Mouse (Mus musculus) activated CD4-positive, CD25-positive, alpha-beta regulatory T cell, adult 9 weeks (primary cell): ENCODE measurements around the gene Pip4k2b. TPM values are rescaled to one million over a fixed set of nuclear protein-coding genes. Genes with fewer than 3 reads are reported as not detected.

Experiments used
- polyA plus RNA-seq: library from polyadenylated mRNA; unstranded; fragments of 100-300 nt; shearing (Covaris generic); gene quantifications from one replicate; pipeline ENCODE4 v1.2.1, GENCODE M21; 2017

The Pip4k2b gene
- polyA plus RNA-seq, result 2.5 TPM

DNA sequence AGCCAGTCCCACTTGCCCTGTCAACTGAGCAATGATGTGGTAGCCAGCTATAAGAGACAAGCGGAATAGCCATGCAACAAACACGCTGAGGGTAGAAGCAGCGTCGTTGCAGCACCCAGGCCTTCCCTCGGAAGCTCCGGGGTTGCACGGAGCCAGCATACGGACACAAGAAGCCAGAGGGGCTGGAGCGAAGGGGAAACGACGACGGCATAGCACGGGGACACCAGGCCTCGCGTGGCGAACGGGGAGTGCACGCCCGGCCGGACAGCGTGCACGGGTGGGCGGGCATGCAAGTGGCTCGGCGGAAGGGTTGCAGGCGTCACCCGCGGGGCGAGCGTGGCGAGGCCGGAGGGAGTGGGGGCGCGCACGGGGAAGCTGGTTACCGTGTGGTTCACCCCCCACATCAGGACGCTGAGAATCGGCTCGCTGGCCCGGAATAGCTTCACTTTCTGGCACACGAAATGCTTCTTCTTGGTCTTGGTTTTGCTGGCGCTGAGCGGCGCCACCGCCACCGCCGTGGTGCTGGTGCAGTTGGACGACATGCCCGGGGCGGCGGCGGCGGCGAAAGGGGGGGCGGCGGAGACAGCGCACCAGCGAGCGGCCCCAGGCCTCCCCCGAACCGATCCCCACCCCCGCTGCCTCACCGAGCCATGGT lies at the start of gene Pip4k2b:
Gene Pip4k2b (minus strand): TSS at position 642 of the 655 bp plus-strand sequence.

GRCm38 (mm10) chr11:97781832-97782563 lies 37.5 kb upstream of the Pip4k2b start, which contains the start of gene Rpl23:
Gene Rpl23, minus strand, starts transcription at chr11:97782437.

GRCm38 (mm10) chr11:97775808-97776496 lies 31.4 kb upstream of the Pip4k2b start, which contains the start of gene 1700001P01Rik:
Gene 1700001P01Rik, minus strand, starts transcription at chr11:97775918.

DNA sequence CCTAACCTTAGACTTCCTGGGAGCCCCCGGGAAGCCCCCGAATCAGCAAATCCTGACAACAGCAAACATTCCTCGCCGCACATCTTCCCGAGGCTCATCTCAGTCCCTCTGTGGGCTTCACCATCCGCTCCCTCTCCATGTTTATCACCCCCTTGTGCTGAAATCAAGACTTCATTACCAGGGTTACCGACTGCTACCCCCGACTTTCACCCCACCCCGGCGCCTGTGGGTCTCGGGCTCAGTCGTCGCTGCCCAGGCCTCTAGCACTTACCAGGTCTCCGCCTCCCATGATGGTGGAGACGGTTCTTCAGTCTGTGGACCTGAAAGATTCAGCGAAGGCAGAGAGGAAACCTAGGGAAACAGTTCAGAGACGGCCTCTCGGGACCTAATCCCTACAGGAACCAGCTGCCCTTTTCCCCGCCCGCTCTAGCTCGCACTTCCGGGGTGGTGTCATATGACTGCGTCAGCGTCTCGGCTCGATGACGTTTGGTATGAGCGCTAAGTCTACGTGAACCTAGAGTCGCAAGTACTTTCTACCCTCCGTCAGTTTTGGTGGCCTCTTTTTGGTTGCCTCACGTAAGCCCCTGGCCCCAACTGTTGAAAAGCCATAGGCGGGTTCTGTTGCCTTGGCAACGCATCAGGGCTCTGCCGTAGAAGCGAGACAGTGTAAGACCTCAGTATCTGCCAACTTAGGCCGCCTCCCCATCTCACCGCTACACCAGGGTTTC lies 21.8 kb upstream of the Pip4k2b start, which contains the start of gene Cwc25:
Gene Cwc25 (minus strand): TSS at position 403 of the 728 bp plus-strand sequence.

DNA sequence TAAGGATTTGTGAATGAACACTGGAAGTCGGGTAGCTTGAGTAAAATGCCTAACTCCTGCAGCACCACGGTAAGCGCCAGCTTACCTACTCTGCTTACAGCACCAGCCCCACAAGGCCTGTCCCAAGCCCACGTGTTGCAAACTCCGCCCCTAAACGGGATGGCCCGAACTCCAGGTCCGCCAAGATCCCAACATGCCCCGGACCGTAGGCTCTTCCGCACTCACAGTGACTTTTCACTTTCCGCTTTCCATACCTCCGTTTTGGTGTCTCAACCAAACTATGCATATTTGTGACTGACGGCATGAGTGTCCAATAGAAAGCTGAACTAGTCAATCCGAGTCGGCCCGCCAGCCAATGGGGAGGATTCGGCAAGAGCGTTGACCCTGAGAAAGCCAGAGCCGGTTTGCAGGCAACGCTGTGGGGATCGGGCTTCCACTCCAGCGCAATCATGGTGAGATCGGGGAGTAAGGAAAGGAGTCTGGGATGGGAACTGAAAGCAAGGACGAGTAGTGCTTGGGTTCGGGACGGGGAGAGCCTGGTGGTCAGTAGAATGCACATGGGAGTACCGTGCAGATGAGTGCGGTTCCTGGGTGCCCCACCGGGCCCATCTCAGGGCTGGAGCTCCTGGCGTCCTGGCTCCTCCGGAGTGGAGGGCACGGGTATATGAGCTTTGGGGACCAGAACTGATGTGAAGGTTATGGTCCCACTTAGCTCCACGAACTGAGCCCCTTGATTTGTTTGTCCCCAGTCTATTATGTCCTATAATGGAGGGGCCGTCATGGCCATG lies 41.3 kb downstream of the Pip4k2b start, which contains the start of gene Psmb3:
Gene Psmb3 (plus strand): TSS at position 361 of the 788 bp plus-strand sequence.

GRCm38 (mm10) chr11:97700003-97700745 lies 44.3 kb downstream of the Pip4k2b start, which contains the start of gene Pcgf2:
Gene Pcgf2, minus strand, starts transcription at chr11:97700497.

DNA sequence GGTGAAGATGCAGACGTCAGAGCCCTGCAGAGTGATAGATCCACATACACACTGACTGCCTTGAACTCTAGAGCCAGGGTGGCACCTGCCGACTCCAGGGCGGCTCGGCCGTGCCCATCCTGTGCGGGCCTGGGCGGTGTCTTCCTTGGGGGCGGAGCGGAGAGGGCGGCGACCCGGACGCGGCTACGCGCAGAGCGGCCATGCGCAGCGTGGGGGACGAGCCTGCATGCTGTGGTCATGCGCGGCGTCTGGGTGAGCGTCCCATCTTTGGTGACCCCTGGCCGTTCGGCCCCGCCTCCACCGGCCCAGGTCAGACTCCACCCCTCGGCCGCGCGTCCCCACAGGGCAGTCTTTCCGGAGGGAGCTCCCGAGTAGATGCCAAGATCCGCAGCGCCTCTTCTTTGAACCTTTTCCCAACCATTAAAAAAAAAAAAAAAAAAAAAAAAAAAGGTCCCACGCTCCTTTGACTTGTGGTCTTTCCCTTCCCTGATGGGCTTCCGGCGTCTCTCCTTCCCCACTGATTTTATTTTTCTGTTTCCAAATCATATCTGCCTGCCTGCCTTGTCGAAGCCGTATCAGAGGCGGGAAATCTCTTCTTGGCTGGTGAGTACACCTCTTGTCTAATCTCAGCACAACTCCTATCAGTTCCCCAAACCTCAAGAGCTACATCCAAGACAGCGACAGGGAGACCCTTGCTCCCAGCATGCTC lies 58.7 kb downstream of the Pip4k2b start, which contains the start of gene Cisd3:
Gene Cisd3 (plus strand): TSS at position 214 of the 709 bp plus-strand sequence.

Other genes with a start within 250 kb of the Pip4k2b start
- not detected for gene 4933428G20Rik, start 244.4 kb downstream of the Pip4k2b start, polyA plus RNA-seq
- not detected for gene Srcin1, start 168.5 kb downstream of the Pip4k2b start, polyA plus RNA-seq
- gene Epop, start 115.0 kb downstream of the Pip4k2b start, polyA plus RNA-seq, result 0.59 TPM
- 13.3 TPM for gene Mllt6, start 81.3 kb downstream of the Pip4k2b start, polyA plus RNA-seq
- gene Cisd3, start 58.9 kb downstream of the Pip4k2b start, polyA plus RNA-seq, result 75.6 TPM
- 1.6 TPM for gene Pcgf2, start 44.2 kb downstream of the Pip4k2b start, polyA plus RNA-seq
- gene Psmb3, start 41.3 kb downstream of the Pip4k2b start, polyA plus RNA-seq, result 468 TPM
- 31.1 TPM for gene Cwc25, start 21.9 kb upstream of the Pip4k2b start, polyA plus RNA-seq
- gene 1700001P01Rik, start 31.2 kb upstream of the Pip4k2b start, polyA plus RNA-seq, result 0.46 TPM
- 629 TPM for gene Rpl23, start 37.7 kb upstream of the Pip4k2b start, polyA plus RNA-seq
- gene Lasp1, start 54.3 kb upstream of the Pip4k2b start, polyA plus RNA-seq, result 256 TPM
- 1.6 TPM for gene B230217C12Rik, start 96.1 kb upstream of the Pip4k2b start, polyA plus RNA-seq
- gene Fbxo47, start 139.4 kb upstream of the Pip4k2b start, polyA plus RNA-seq, result 0.53 TPM
- gene Plxdc1, start 241.7 kb upstream of the Pip4k2b start, polyA plus RNA-seq, result 2.5 TPM